Mouse (Mus musculus) E14TG2a.4 (cell line): Measurements from ENCODE around the gene Rps6ka5.

Experiments
- CTCF ChIP-seq: conservative IDR thresholded peaks from 2 replicates; pipeline ENCODE4 v1.5.1; 2014; ENCODE audit warnings: low read length
- NANOG ChIP-seq: IDR thresholded peaks from 2 replicates; pipeline ENCODE4 v1.6.1; 2014; ENCODE audit warnings: borderline replicate concordance, low read length, mixed read lengths
- POU5F1 ChIP-seq: IDR thresholded peaks from 2 replicates; pipeline ENCODE4 v1.6.1; 2014; ENCODE audit warnings: low read length, borderline replicate concordance

- TF ChIP-seq CTCF (no peak), NANOG (no peak), POU5F1 (no peak)
Measured at GRCm38 (mm10) chr12:100527753-100528152, 199.0 kb downstream of the Rps6ka5 start.
